Mouse (Mus musculus) layer of hippocampus, postnatal 36 days (tissue): ENCODE measurements around the gene Ptk7. TPM values are rescaled to one million over a fixed set of nuclear protein-coding genes. Genes with fewer than 3 reads are reported as not detected.

Experiments
- DNase-seq, 2 experiments: peaks; one replicate each; pipeline ENCODE4 v3.0.0; 2022
- microRNA-seq, 2 experiments: library from miRNA; unstranded; fragments of <30 nt; microRNA quantifications; one replicate each; pipeline ENCODE4 v1.2.0; 2021
- total RNA-seq, 2 experiments: library from RNA; stranded (reverse); gene quantifications; 2 replicates each; pipeline ENCODE4 v1.2.3; 2021

Ptk7 gene
- total RNA-seq, 2 experiments from 2014 or later: 8.5 to 9.6 TPM

- no peak for DNase-seq
These were observed 108.8 kb downstream of the Ptk7 start for GRCm38 (mm10) chr17:46520385-46520979.

DNA sequence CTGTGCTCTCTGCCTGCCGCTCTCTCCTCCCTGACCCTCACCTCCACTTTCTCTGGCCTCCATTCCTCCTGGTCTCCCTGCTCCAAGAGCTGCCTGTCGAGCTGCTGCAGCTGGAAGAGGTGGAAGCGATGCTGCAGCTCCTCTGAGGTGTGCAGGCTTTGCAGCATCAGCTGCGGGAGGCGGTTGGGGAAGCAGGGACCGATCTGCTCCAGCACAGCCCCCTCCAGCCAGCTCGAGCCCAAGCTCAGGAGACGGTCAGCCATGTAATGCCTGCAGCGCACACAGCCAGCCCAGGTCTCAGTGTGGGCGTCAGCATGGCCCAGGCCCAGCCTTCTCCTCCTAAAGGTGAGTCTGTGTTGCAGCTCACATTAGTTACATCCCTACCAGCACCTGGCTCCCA lies 109.3 kb downstream of the Ptk7 start:
- DNase-seq: no peak

Small RNA genes lying within 50 kb of the gene (microRNA-seq; reads per million reads assigned to microRNA genes)
- gene Mir6976: 1.5 to 3.6 reads per million in 2 experiments

Other genes starting within 250 kb of the Ptk7 start
- gene Zfp318, start 245.8 kb downstream of the Ptk7 start, total RNA-seq: 10 to 100 TPM; 56.3 to 60.0 TPM
- 1 to 10 TPM; 8.1 to 8.4 TPM for gene Crip3, start 200.6 kb downstream of the Ptk7 start, total RNA-seq
- under 1 TPM in 1 of 2 experiments, not detected in 1; 0.30 TPM for gene Slc22a7, start 191.0 kb downstream of the Ptk7 start, total RNA-seq
- gene Ttbk1, start 141.8 kb downstream of the Ptk7 start, total RNA-seq: 100 to 1,000 TPM; 114 to 118 TPM
- 1 to 10 TPM; 4.9 to 7.1 TPM for gene Dnph1, start 132.8 kb downstream of the Ptk7 start, total RNA-seq
- 10 to 100 TPM; 56.0 to 59.4 TPM for gene Cul9, start 83.1 kb downstream of the Ptk7 start, total RNA-seq
- 10 to 100 TPM; 82.3 to 83.6 TPM for gene Srf, start 73.3 kb downstream of the Ptk7 start, total RNA-seq
- 10 to 100 TPM; 19.0 to 19.7 TPM for gene Klc4, start 16.5 kb upstream of the Ptk7 start, total RNA-seq
- gene Mrpl2, start 16.7 kb upstream of the Ptk7 start, total RNA-seq: 10 to 100 TPM; 45.3 to 50.7 TPM
- gene Cul7, start 20.8 kb upstream of the Ptk7 start, total RNA-seq: 10 to 100 TPM; 18.4 to 20.0 TPM
- gene Rrp36, start 44.8 kb upstream of the Ptk7 start, total RNA-seq: 10 to 100 TPM; 14.5 to 15.4 TPM
- gene Mea1, start 49.3 kb upstream of the Ptk7 start, total RNA-seq: 100 to 1,000 TPM in 1 of 2 experiments, 10 to 100 TPM in 1; 97.6 to 100 TPM
- gene Klhdc3, start 51.4 kb upstream of the Ptk7 start, total RNA-seq: 100 to 1,000 TPM; 166 to 167 TPM
- gene Ppp2r5d, start 75.6 kb upstream of the Ptk7 start, total RNA-seq: 10 to 100 TPM; 86.5 to 91.9 TPM
- 10 to 100 TPM; 54.6 to 56.6 TPM for gene Pex6, start 82.0 kb upstream of the Ptk7 start, total RNA-seq
- gene Gnmt, start 99.7 kb upstream of the Ptk7 start, total RNA-seq: not detected
- gene Cnpy3, start 122.7 kb upstream of the Ptk7 start, total RNA-seq: 10 to 100 TPM; 64.0 to 68.6 TPM
- gene Ptcra, start 134.2 kb upstream of the Ptk7 start, total RNA-seq: under 1 TPM in 1 of 2 experiments, not detected in 1; 0.30 TPM
- 1 to 10 TPM; 6.6 to 9.4 TPM for gene 2310039H08Rik, start 143.1 kb upstream of the Ptk7 start, total RNA-seq
- 10 to 100 TPM; 47.2 to 53.8 TPM for gene Rpl7l1, start 153.2 kb upstream of the Ptk7 start, total RNA-seq
- gene Bicral, start 229.0 kb upstream of the Ptk7 start, total RNA-seq: 10 to 100 TPM; 48.2 to 62.2 TPM